Mouse (Mus musculus) limb, embryonic 15.5 days (tissue): Measurements from ENCODE around the gene Ubr3. TPM values are rescaled to one million over a fixed set of nuclear protein-coding genes. Genes with fewer than 3 reads are reported as not detected.

ENCODE experiments used
- ATAC-seq: fragments of 200-750 bp; cut with Nextera tagmentation; 2 replicates; pipeline ENCODE4 v1.8.0; 2017; ENCODE audit warnings: low read depth, moderate TSS enrichment; ENCODE audit not compliant: insufficient number of reproducible peaks, low FRiP score, low TSS enrichment
- H3K27ac ChIP-seq: fragments of 300-500 bp; sonication (generic); 2 replicates; pipeline ENCODE4 v1.5.1; 2015; ENCODE audit warnings: moderate library complexity, mild to moderate bottlenecking, inconsistent platforms
- H3K27me3 ChIP-seq: fragments of 300-500 bp; sonication (generic); 2 replicates; pipeline ENCODE4 v1.6.1; 2015; ENCODE audit warnings: inconsistent platforms
- H3K36me3 ChIP-seq: fragments of 300-500 bp; sonication (generic); 2 replicates; pipeline ENCODE4 v1.6.1; 2015; ENCODE audit warnings: inconsistent platforms
- H3K4me1 ChIP-seq: fragments of 300-500 bp; sonication (generic); 2 replicates; pipeline ENCODE4 v1.6.1; 2015; ENCODE audit warnings: inconsistent platforms
- H3K4me2 ChIP-seq: fragments of 300-500 bp; sonication (generic); 2 replicates; pipeline ENCODE4 v1.6.1; 2015; ENCODE audit warnings: mild to moderate bottlenecking, inconsistent platforms
- H3K4me3 ChIP-seq: fragments of 300-500 bp; sonication (generic); 2 replicates; pipeline ENCODE4 v1.5.1; 2015; ENCODE audit warnings: mild to moderate bottlenecking, inconsistent platforms
- H3K9ac ChIP-seq: fragments of 300-500 bp; sonication (generic); 2 replicates; pipeline ENCODE4 v1.6.1; 2015; ENCODE audit warnings: inconsistent platforms
- H3K9me3 ChIP-seq: fragments of 300-500 bp; sonication (generic); 2 replicates; pipeline ENCODE4 v1.6.1; 2016; ENCODE audit warnings: inconsistent platforms
- WGBS: fragments of 180-500 bp; shearing (Covaris S2); methylation state at CpG from one replicate; pipeline ENCODE4 v1.1.7; 2015; 5-methylcytosine and 5-hydroxymethylcytosine counted together
- polyA plus RNA-seq: library from polyadenylated mRNA; unstranded; fragments of >200 nt; fragmentation: Nextera tagmentation; extraction: Ambion mirVana; gene quantifications from 2 replicates; pipeline ENCODE4 v1.2.1, GENCODE M21; 2015

Ubr3 gene
- polyA plus RNA-seq, 1 experiment from 2014 or later: 13.7 TPM

GRCm38 (mm10) chr2:70037221-70037620 is 140.2 kb downstream of the Ubr3 start:
- H3K4me2 ChIP-seq: no peak overlapping the region
- H3K4me3 ChIP-seq: no peak overlapping the region
- 68% methylated on average over 8 of the region's 8 CpGs for WGBS
- H3K27ac ChIP-seq: no peak overlapping the region
- H3K27me3 ChIP-seq: no peaks in the 10 kb centered on the region
- ATAC-seq: no peak
- no peaks in the 10 kb centered on the region for H3K36me3 ChIP-seq
- H3K9me3 ChIP-seq: no peaks in the 10 kb centered on the region
- H3K4me1 ChIP-seq: no peaks in the 10 kb centered on the region
- no peak overlapping the region for H3K9ac ChIP-seq

DNA sequence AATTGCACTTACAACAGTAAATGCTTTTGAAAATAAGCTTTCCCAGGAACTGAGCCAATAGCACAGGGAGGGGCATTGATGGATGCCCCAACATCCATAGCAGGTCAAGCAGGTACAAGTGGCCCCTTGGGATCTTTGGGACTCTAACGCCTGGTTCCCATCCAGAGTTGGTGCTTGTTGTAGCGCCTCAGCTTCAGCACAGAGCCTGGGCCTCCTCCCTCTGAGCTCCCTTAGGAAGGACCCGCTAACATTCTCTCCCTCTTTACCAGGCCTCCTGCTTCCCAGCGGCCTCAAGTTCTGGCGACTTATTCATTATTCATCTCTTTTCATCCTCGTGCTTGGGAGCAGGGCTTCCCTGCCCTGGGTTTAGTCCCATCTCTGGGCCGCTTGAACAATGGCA is 141.7 kb downstream of the Ubr3 start, which contains the start of gene Myo3b:
Myo3b (plus strand) TSS at position 375 of the 400 bp plus-strand sequence.
- Histone ChIP-seq H3K27me3 (no peaks in the 10 kb centered on the region), H3K4me2 (no peak within 1 kb of the TSS), H3K4me1 (no peaks in the 10 kb centered on the region), H3K4me3 (no peak within 1 kb of the TSS), H3K9ac (no peak within 1 kb of the TSS), H3K27ac (no peak within 1 kb of the TSS), H3K9me3 (no peaks in the 10 kb centered on the region), H3K36me3 (no peaks in the 10 kb centered on the region)
- 30% methylated on average over 7 of the region's 7 CpGs for WGBS
- no peak for ATAC-seq

DNA sequence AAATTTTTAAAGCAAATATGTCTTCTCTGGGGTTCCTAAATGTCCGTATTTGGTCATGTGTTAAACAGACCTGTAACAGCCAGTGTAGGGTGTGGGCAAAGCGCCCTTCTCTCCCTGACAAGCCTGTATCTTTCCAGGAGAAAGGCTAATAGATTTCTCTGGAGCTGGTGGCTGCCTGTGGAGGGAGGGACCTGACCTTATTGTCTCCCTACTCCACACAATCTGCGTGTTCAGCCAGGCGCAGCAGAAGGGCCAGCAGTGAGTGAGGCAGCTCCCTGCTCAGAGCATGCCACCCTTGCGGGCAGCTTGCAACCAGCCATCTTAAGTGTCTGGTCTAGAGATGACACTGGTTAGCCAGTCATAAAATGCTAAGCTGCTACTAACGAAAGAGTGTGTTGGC is 147.4 kb downstream of the Ubr3 start:
- no peak for ATAC-seq
- Histone ChIP-seq H3K9ac (no peak overlapping the region), H3K4me1 (no peaks in the 10 kb centered on the region), H3K4me2 (no peak overlapping the region), H3K27me3 (no peaks in the 10 kb centered on the region), H3K4me3 (no peak overlapping the region), H3K9me3 (no peaks in the 10 kb centered on the region), H3K27ac (no peak overlapping the region), H3K36me3 (no peaks in the 10 kb centered on the region)
- WGBS: 54% methylated on average over 6 of the region's 6 CpGs

GRCm38 (mm10) chr2:70047868-70048267 is 150.8 kb downstream of the Ubr3 start:
- Histone ChIP-seq H3K9me3 (no peaks in the 10 kb centered on the region), H3K4me2 (no peak overlapping the region), H3K9ac (no peak overlapping the region), H3K27me3 (no peaks in the 10 kb centered on the region), H3K27ac (no peak overlapping the region), H3K36me3 (no peaks in the 10 kb centered on the region), H3K4me1 (no peaks in the 10 kb centered on the region), H3K4me3 (no peak overlapping the region)
- WGBS: 80% methylated on average over 11 of the region's 11 CpGs
- no peak for ATAC-seq

- Histone ChIP-seq H3K4me2 (no peak overlapping the region), H3K9me3 (no peaks in the 10 kb centered on the region), H3K4me1 (no peaks in the 10 kb centered on the region), H3K27ac (no peak overlapping the region), H3K9ac (no peak overlapping the region), H3K36me3 (no peaks in the 10 kb centered on the region), H3K4me3 (no peak overlapping the region), H3K27me3 (no peaks in the 10 kb centered on the region)
- no peak for ATAC-seq
- WGBS: 72% methylated on average over 9 of the region's 9 CpGs
Measured at GRCm38 (mm10) chr2:70053803-70054202, 156.8 kb downstream of the Ubr3 start.

GRCm38 (mm10) chr2:70058201-70058600 is 161.2 kb downstream of the Ubr3 start:
- Histone ChIP-seq H3K9ac (no peak overlapping the region), H3K9me3 (no peaks in the 10 kb centered on the region), H3K4me1 (no peaks in the 10 kb centered on the region), H3K27ac (no peak overlapping the region), H3K27me3 (no peaks in the 10 kb centered on the region), H3K4me2 (no peak overlapping the region), H3K36me3 (no peaks in the 10 kb centered on the region), H3K4me3 (no peak overlapping the region)
- 89% methylated on average over 4 of the region's 4 CpGs for WGBS
- no peak for ATAC-seq

DNA sequence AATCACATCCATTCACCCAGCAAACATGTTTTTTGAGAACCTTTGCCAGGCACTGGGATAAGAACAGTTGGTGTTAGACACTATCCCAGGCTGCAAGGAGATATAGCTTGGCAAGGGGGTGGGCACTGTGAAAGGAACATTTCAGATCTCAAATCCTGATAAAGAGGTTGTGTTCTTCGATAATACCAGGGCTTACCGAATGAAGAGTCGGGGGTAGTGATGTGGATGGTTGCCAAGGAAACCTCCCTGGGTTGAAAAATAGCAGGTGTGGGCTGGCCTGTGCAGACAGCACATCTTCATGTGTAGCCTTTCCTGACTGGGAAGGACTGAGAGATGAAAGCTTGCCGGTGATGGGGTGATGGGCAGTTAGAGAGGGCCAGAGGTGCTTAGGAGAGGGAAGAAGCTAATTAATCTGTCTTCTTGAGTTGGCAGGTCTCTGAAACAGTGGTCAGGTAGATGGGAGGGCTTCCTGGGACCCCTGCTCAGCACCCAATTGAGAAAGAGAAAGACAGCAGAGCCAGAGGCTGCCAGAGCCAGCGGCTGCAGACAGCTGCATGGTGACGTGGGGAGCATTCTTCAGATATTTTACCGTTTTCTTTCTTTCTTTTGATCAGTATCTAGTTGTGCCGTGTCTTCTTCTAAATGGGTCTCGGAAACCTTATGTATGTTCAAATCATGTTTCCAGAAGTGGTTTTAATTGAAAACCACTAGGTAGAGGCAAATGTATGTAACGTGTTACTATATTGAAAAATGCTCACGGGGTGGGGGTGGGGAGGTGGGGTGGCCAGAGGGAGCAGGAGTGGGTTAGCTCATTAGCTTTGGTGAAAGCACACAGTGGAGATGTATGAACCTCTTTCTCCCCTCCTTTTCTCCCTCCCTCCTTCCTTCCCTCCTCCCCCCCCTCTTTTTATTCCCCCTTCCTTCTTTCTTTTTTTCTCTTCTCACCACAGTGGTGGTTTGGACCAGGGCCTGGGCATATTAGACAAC is 163.6 kb downstream of the Ubr3 start:
- no peaks in the 10 kb centered on the region for H3K36me3 ChIP-seq
- WGBS: 52% methylated on average over 11 of the region's 11 CpGs
- no peak overlapping the region for H3K4me3 ChIP-seq
- H3K27me3 ChIP-seq: no peaks in the 10 kb centered on the region
- no peaks in the 10 kb centered on the region for H3K9me3 ChIP-seq
- H3K27ac ChIP-seq: no peak overlapping the region
- H3K4me2 ChIP-seq: no peak overlapping the region
- no peaks in the 10 kb centered on the region for H3K4me1 ChIP-seq
- no peak for ATAC-seq
- no peak overlapping the region for H3K9ac ChIP-seq

DNA sequence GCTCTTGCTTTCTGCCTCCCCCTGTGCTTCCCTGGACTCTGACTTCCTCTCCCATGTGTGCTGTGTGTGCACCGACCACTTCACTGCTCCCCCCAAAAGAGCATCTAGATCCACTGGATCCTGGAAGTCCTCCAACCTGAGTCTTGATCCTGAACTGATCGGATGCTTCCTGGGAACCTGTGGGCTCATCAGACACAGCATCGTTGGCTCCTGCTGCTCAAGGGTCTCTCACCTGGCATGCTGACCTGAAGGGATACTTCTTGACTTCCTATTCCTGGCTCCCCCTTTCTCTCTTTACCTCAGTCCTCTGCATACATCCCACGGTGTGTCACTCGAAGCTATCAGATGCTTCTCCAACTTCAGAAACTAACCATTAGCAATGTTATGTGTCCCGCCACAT is 168.1 kb downstream of the Ubr3 start:
- no peak for ATAC-seq
- H3K4me2 ChIP-seq: no peak overlapping the region
- H3K9me3 ChIP-seq: no peaks in the 10 kb centered on the region
- no peak overlapping the region for H3K4me3 ChIP-seq
- WGBS: 86% methylated on average over 6 of the region's 6 CpGs
- no peak overlapping the region for H3K27ac ChIP-seq
- no peaks in the 10 kb centered on the region for H3K27me3 ChIP-seq
- H3K4me1 ChIP-seq: peaks cover 3% of the 10 kb centered on the region; the same call in 1 of the 2 replicates
- no peaks in the 10 kb centered on the region for H3K36me3 ChIP-seq
- H3K9ac ChIP-seq: no peak overlapping the region

DNA sequence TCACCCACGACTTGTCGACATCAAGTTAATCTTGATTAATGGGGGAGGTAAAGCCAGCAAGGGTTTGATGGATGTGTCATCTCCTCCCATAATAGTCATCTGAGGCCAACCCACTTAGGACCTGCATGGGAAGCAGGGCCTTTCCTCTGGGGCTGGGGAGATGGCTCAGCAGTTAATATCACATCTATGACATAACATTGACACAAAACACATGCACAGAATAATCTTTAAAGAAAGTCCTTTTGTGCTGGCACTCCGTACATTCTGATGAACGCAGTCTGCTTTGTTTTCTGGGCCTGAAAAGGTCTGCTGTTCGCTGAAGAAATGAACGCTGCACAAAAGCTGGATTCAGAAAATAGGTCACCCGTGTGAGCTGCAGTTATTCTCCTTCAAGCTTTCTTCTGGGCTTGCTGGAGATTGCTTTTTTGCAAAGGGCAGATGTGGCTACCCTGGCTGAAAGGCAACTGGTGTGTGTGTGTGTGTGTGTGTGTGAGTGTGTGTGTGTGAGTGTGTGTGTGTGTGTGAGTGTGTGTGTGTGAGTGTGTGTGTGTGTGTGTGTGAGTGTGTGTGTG is 168.8 kb downstream of the Ubr3 start:
- H3K4me1 ChIP-seq: peaks cover 3% of the 10 kb centered on the region; the same call in 1 of the 2 replicates
- ATAC-seq: no peak
- 68% methylated on average over 7 of the region's 7 CpGs for WGBS

GRCm38 (mm10) chr2:70066338-70067022 is 169.4 kb downstream of the Ubr3 start:
- Histone ChIP-seq H3K4me1 (peaks cover 3% of the 10 kb centered on the region; the same call in 1 of the 2 replicates), H3K9me3 (no peaks in the 10 kb centered on the region), H3K4me2 (no peak overlapping the region), H3K4me3 (no peak overlapping the region), H3K27me3 (no peaks in the 10 kb centered on the region), H3K36me3 (no peaks in the 10 kb centered on the region), H3K27ac (no peak overlapping the region), H3K9ac (no peak overlapping the region)
- WGBS: 62% methylated on average over 6 of the region's 6 CpGs
- ATAC-seq: no peak

More for the DNA sequence above, 168.8 kb downstream of the Ubr3 start:
- Histone ChIP-seq H3K27me3 (no peaks in the 10 kb centered on the region), H3K9me3 (no peaks in the 10 kb centered on the region), H3K9ac (no peak overlapping the region), H3K4me2 (no peak overlapping the region), H3K36me3 (no peaks in the 10 kb centered on the region), H3K27ac (no peak overlapping the region), H3K4me3 (no peak overlapping the region)

- no peak overlapping the region for H3K27ac ChIP-seq
- H3K36me3 ChIP-seq: no peaks in the 10 kb centered on the region
- ATAC-seq: no peak
- WGBS: 76% methylated on average over 5 of the region's 5 CpGs
- H3K4me2 ChIP-seq: no peak overlapping the region
- H3K9me3 ChIP-seq: no peaks in the 10 kb centered on the region
- no peaks in the 10 kb centered on the region for H3K27me3 ChIP-seq
- no peak overlapping the region for H3K9ac ChIP-seq
- H3K4me3 ChIP-seq: no peak overlapping the region
- H3K4me1 ChIP-seq: peaks cover 3% of the 10 kb centered on the region; the same call in 1 of the 2 replicates
Measured at GRCm38 (mm10) chr2:70069861-70070260, 172.8 kb downstream of the Ubr3 start.
